Mouse (Mus musculus): ENCODE measurements around the gene Hmgcr.
"Not testable (repeated sequence)": the region's sequence is repeated elsewhere in the genome, so short reads cannot be mapped to it uniquely, and the experiment has no call there.

Hmgcr gene

DNA sequence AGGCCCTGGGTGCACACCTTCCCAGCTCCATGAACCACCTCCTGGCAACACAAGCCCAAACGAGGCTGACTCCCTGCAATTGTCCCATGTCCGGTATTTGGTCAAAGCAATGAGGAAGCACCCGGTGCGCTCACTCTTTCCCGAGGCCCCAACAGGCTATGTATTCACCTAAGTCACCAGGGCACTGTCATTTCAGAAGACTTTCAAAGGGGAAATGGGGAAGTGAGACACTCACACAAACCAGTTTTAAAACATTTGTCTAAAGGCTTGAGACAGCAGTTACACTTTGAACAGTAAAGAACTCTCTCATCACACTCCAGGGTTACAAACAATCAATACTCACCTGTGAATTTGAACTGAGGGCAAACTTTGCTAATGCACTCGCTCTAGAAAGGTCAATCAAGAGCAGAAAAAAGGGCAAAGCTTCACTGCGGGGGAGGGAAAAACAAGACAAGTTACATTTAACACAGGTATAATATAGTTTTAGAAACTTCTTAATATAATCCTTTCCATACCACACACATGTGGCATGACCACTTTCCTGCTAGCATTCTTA, 6.2 kb downstream of the Hmgcr start:
- DNase-seq: no peak

DNA sequence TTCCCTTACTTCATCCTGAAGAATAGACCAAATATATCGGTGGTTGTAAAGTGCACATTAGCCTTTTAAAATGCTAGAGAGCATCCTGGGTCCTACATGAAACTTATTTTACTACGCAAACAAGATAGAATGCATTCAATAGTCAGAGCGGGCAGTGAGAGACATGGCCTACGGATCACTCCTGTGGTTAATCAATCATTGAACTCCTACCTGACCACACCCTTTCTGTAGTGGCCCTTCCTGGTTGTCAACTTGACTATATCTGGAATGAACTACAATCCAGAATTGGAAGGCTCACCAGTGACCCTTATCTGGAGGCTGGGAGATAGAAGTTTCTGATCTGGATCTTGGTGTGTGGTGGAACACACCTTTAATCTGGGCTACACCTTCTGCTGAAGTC, 7.6 kb downstream of the Hmgcr start:
- not testable (repeated sequence) for DNase-seq

DNA sequence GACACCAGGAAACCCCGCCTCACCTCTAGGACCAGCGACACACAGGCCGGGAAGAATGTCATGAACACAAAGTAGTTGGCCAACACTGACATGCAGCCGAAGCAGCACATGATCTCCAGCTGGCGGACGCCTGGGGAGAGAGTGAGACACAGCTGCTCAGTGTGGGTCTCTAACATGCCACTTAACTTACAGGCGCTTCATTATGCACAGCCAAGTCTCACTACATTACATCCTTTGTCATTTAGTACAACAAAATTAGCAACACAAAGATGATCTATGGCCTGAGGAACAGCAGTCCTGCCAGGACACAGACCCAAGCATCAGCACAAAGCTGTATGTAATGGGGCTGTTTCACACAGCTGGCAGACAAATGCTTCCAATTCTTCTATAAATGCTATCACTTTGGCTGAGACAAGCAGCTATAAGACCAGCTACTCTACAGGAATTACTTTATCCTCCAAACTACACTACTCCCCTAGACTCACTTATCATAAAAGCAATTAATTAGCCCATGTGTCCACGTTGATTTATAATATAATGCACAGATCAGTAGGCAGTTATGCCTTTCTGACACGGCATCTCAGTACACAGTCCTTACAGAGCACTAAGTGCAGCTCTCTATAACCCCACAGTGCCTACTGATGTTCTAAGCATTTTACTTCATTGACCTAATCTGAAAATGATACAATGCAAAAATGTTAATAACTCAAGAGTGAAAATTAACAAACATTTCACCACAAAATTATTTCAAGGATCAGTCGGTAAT, 10.5 kb downstream of the Hmgcr start:
- DNase-seq: no peak

DNA sequence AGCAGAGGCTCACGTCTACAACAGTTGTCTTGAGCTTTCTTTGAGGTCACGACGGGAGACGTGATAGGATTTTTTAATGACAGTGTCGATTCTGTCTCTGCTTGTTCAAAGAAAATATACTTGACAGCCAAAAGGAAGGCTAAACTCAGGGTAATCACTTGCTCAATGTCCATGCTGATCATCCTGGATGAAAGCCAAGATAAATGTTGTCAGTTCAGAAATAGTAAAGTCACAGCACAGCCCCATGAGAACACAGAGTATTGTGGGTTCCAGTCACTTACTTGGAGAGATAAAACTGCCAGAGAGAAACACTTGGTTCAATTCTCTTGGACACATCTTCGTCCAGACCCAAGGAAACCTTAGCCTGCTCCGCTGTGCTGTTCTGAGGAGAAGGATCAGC, 11.8 kb downstream of the Hmgcr start:
- DNase-seq: no peak

DNA sequence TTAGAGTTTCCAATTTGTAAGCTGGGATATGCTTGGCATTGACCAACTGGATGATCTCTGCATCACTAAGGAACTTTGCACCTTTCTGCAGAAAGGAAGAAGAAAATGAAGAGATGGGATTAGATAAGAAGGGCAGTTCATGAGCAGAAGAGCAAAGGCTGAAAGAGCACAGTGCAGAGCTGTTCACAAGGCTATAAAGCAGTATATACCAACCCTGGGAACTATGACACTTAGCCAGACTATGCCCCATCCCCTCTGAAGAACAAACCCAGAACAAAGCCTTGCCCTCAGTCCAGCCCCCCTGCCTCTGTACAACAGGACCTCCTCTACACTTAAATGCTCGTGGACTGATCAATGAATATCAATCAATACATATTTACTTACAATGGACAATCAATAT, 14.1 kb downstream of the Hmgcr start:
- DNase-seq: no peak

DNA sequence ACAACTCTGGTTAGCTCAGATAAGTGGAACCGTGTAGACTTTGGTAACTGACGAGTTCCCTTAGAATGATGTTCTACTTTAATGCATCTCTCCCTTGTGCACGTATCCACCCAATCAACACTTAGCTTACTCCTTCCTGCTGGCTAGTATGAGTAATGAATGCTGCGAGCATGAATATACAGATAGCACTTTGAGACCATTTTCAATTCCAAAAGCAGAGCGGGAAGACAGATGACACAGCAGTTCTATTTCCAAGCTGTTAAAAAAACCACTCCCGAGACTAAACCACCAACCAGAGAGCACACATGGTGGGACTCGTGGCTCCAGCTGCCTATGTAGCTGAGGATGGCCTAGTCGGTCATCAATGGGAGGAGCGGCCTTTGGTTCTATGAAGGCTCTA, 17.7 kb downstream of the Hmgcr start:
- no peak for DNase-seq

DNA sequence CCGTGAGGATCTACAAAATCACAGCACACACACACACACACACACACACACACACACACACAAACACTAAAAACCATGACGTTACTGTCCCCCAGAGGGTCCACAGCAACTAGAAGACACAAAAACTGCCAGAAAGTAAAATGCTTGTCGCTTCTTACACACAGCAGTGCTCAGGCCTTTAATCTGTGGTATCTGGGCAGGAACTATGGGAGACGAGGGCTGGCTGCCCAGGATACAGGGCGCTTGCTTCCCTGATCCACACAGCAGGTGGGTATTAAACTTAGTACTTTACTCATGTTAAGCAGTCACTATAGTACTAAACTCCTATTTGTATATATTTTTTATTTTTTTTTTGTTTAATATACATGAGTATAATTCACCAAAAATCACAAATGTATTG, 24.9 kb downstream of the Hmgcr start:
- DNase-seq: no peak

DNA sequence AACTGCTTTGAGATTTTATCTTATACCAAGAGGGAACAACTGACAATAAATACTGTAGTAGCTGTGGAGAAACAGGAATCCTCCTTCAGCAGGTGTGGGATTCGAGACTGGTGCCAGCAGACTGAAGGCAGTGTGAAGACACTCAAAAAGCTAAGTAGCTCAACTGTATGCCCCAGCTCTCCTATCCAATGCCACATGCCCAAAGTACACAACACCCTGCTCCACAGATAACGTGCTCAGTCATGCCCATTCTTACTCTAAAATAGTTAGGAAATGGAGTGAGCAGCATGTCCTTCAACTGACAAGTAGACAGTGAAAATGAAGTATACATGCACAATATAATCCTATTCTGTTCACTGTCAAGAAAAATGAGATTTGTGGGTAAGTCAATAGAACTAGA, 26.6 kb downstream of the Hmgcr start:
- no peak for DNase-seq

DNA sequence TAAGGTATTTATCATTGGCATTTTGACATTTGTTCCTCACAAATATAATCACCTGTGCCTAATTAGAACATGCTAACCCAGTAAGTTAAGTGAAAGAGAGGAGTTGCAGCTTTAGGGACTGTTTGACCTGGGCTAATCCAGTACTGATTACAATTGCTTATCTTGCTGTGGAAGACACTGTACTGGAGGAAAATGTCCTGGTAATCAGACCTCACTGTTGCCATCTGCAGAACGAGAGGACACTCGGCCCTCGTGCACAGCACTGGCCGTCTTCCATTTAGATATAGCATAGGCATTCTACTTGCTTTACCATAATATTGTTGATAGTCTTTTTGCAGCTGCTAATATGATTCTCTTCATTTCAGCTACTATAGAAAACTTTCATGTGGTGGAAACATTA, 40.3 kb downstream of the Hmgcr start:
- DNase-seq: no peak

DNA sequence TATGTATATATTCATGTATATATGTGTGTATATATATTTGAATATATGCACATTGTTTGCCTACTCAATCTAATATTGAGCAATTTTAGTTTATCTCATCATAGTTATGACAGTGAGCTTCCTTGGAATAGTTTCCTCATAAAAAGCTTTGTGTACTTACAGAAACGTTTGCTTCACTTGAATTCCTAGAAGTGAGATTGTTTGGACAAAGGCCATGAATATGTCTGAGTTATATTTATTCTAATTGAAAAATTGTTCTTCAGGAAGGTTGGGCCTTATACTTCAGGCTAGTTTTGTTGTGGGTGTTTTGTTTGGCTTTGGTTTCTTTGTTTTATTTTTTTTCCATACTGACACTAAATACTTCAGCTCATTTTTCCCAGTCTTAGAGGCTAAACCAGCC, 49.8 kb downstream of the Hmgcr start:
- DNase-seq: no peak

DNA sequence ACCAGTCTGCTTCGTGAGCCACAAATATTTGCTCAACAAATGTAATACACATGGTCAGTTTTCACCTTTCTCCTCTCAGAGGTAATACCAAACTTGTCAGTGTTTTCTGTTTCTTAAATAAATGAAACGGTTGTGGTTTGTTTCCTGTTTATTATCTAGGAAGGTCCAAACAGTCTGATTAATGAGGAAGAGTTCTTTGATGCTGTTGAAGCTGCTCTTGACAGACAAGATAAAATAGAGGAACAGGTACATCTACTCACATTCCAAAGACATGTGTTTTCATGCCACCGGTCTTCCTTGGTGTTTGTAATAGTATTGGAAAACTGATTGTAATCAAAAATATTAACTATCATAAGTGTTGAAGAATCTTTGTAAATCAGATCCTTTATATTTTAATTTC, 56.1 kb downstream of the Hmgcr start:
- DNase-seq: no peak

DNA sequence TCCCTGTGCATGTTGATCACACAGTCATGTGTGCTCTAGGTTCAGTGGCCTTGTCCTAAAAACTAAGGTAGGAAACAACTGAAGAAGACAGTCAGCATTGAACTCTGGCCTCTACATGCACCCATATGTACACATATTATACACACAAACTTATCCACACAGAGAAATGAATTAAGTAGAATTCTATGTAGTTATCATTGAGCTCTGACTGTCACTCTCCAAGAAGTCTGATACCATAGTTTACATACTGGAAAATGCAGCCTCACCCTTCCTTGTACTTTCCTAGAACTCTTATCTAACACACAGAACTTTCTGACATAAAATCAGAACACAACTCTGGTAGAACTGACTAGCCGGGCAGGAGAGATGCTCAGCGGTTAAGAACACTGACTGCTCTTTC, 66.5 kb downstream of the Hmgcr start:
- no peak for DNase-seq

DNA sequence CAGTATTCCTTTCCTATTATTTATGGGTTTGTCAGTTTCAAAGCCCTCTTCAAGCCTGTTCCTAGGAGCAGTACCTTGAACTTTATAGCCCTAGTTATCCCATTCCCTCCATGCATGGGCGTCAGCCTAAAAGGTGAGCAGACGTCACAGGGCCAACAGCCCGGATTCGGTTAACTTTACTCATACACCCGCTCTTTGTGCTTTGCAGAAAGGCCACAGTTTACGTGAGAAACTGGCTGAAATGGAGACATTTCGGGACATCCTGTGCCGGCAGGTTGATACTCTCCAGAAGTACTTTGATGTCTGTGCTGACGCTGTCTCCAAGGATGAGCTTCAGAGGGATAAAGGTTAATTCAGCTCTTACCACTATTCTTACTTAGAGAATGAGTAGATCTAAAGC, 71.6 kb downstream of the Hmgcr start:
- no peak for DNase-seq

Measured in kidney, adult 18-20 months (tissue).